Mouse (Mus musculus) ES-E14 (cell line): Measurements from ENCODE around the gene Cpne6. TPM values are rescaled to one million over a fixed set of nuclear protein-coding genes. Genes with fewer than 3 reads are reported as not detected.

ENCODE experiments used
- DNase-seq: peaks from one replicate; pipeline ENCODE4 v3.0.0-alpha.2; 2013; ENCODE audit warnings: low read depth, low spot score
- H3K27ac ChIP-seq: 2 replicates; pipeline ENCODE4 v1.5.1; 2012; ENCODE audit warnings: low read depth, mild to moderate bottlenecking, low read length, moderate library complexity, mixed read lengths; ENCODE audit not compliant: poor library complexity, insufficient read depth, severe bottlenecking
- H3K36me3 ChIP-seq: 2 replicates; pipeline ENCODE4 v1.6.1; 2012; ENCODE audit warnings: mild to moderate bottlenecking, low read length, moderate library complexity, mixed read lengths; ENCODE audit not compliant: control insufficient read depth, poor library complexity, insufficient read depth, severe bottlenecking
- H3K4me1 ChIP-seq, 2 experiments: fragments of 150-350 bp in 1 of 2; sonication (generic) in 1 of 2; 2 replicates each; pipeline ENCODE4 v1.6.1; 2012; ENCODE audit warnings: low read length in 2 of 2, mild to moderate bottlenecking in 1 of 2, mixed read lengths in 1 of 2; ENCODE audit not compliant: control insufficient read depth in 2 of 2, insufficient read depth in 2 of 2, poor library complexity in 1 of 2
- H3K4me3 ChIP-seq, 2 experiments: fragments of 150-350 bp in 1 of 2; sonication (generic) in 1 of 2; 2 replicates each; pipeline ENCODE4 v1.5.1; 2012; ENCODE audit warnings: low read length in 2 of 2, low read depth in 1 of 2, mild to moderate bottlenecking in 1 of 2, mixed read lengths in 1 of 2; ENCODE audit not compliant: insufficient read depth in 1 of 2, poor library complexity in 1 of 2, severe bottlenecking in 1 of 2
- H3K9ac ChIP-seq: 2 replicates; pipeline ENCODE4 v1.6.1; 2012; ENCODE audit warnings: low read depth, mild to moderate bottlenecking, low read length, mixed read lengths; ENCODE audit not compliant: poor library complexity, insufficient read depth, severe bottlenecking
- H3K9me3 ChIP-seq: fragments of 150-350 bp; sonication (generic); 2 replicates; pipeline ENCODE4 v1.6.1; 2012; ENCODE audit warnings: low read depth, mild to moderate bottlenecking, low read length; ENCODE audit not compliant: control insufficient read depth, insufficient read depth
- CHD2 ChIP-seq: IDR thresholded peaks from 2 replicates; pipeline ENCODE4 v1.6.1; 2014; ENCODE audit warnings: mild to moderate bottlenecking, low read depth, low read length, inconsistent platforms
- HCFC1 ChIP-seq: IDR thresholded peaks from 2 replicates; pipeline ENCODE4 v1.6.1; 2012; ENCODE audit warnings: low read length, inconsistent platforms, borderline replicate concordance; ENCODE audit not compliant: insufficient read depth
- MAFK ChIP-seq: IDR thresholded peaks from 2 replicates; pipeline ENCODE4 v1.6.1; 2014; ENCODE audit warnings: mild to moderate bottlenecking, low read depth, low read length, inconsistent platforms; ENCODE audit not compliant: insufficient read depth
- ZC3H11A ChIP-seq: IDR thresholded peaks from 2 replicates; pipeline ENCODE4 v1.6.1; 2012; ENCODE audit warnings: low read depth, mild to moderate bottlenecking, inconsistent platforms, low read length, borderline replicate concordance
- ZNF384 ChIP-seq: IDR thresholded peaks from 2 replicates; pipeline ENCODE4 v1.6.1; 2012; ENCODE audit warnings: low read depth, low read length, inconsistent platforms
- in situ Hi-C, 2 experiments: fragments of 600-800 bp; cut with MboI; formaldehyde crosslinking; loops; one replicate each; pipeline ENCODE4 v1.15.1; 2025; ENCODE audit warnings: low sequenced_read_pairs in 2 of 2, inconsistent platforms in 1 of 2; ENCODE audit not compliant: unreplicated experiment in 2 of 2
- total RNA-seq: library from RNA; depleted of rRNA; stranded (reverse); fragments of 300-350 nt; gene quantifications from 2 replicates; pipeline ENCODE4 v1.2.3, GENCODE M21; 2012

The Cpne6 gene
- total RNA-seq, 1 experiment: not detected

DNA sequence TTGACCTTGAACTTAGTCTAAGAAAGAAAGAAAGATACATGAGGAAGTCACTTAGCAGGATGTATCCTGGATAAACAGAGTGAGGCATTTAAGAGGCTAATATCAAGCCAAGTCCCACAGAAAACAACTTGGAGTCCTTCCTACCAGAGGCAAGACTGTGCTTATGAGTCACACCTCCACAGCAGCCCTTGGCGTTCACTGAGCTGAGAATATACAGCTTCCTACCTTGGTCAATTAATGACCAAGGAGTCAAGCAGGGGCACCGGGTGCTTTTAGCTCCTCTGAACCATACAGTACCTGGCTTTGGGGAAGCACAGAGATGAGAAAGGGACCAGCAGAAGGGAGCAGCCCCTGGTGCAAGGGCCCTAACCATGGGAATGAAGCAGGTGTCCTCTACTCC, 41.2 kb upstream of the Cpne6 start:
- DNase-seq: no peak
- H3K4me3 ChIP-seq: no peak overlapping the region
- H3K4me1 ChIP-seq: peaks cover 2 to 5% of the 10 kb centered on the region in 2 experiments; a peak in 1 of 4 replicates
- no peak for TF ChIP-seq ZNF384
- TF ChIP-seq HCFC1: no peak
- TF ChIP-seq MAFK: no peak
- TF ChIP-seq CHD2: no peak
- TF ChIP-seq ZC3H11A: no peak
- H3K9ac ChIP-seq: no peak overlapping the region
- H3K36me3 ChIP-seq: no peaks in the 10 kb centered on the region
- in situ Hi-C loops: no loop called here
- H3K9me3 ChIP-seq: no peaks in the 10 kb centered on the region
- no peak overlapping the region for H3K27ac ChIP-seq

DNA sequence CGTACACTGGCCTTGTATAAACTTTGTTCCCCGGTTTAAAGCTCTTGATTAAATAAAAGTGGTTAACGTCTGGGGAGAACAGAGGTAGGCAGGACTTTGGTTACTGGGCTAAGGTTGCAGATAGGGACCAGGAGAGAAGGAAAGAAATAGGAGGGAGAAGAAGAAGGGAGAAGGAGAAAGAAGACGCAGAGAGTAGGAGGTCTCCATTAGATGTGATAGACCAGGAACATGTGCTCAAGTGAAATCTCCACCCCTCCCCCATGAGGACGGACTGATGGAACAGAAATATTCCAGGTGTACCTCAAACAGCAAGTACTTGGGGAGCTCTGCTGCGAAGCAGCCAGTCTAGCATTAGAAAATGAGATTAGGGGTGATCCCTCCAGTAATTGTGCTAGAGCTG, 40.4 kb upstream of the Cpne6 start:
- H3K9ac ChIP-seq: no peak overlapping the region
- H3K36me3 ChIP-seq: no peaks in the 10 kb centered on the region
- in situ Hi-C loops: no loop called here
- DNase-seq: no peak
- H3K4me3 ChIP-seq: no peak overlapping the region
- peaks cover 2 to 5% of the 10 kb centered on the region in 2 experiments; a peak in 1 of 4 replicates for H3K4me1 ChIP-seq
- no peak for TF ChIP-seq ZC3H11A
- TF ChIP-seq ZNF384: no peak
- TF ChIP-seq HCFC1: no peak
- no peak for TF ChIP-seq CHD2
- H3K27ac ChIP-seq: no peak overlapping the region
- H3K9me3 ChIP-seq: no peaks in the 10 kb centered on the region

DNA sequence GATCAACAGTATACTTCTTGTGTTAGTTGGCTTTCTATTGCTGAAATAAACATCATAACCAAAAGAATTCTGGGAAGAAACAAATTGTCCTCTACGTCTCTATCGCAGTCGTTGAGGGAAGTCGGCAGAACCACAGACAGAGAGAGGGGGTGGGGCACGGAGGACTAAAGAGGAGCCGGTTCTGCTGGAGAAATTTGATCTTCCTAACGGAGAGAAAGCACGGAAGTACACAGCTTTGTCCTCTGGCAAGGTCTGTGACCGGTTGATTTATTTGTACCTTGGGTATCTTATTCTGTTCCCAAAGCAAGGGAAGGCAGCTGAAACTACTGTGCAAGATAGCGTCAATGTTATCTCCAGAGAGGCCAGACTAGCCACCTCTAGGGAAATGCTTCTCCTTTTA, 39.4 kb upstream of the Cpne6 start:
- Histone ChIP-seq H3K36me3 (no peaks in the 10 kb centered on the region), H3K9me3 (no peaks in the 10 kb centered on the region), H3K27ac (no peak overlapping the region), H3K4me3 (no peak overlapping the region), H3K4me1 (peaks cover 2 to 5% of the 10 kb centered on the region in 2 experiments; a peak in 1 of 4 replicates), H3K9ac (no peak overlapping the region)
- no peak for DNase-seq
- TF ChIP-seq ZC3H11A: no peak
- TF ChIP-seq HCFC1: no peak
- TF ChIP-seq CHD2: no peak
- TF ChIP-seq ZNF384: no peak
- TF ChIP-seq MAFK: no peak
- in situ Hi-C loops: no loop called here

DNA sequence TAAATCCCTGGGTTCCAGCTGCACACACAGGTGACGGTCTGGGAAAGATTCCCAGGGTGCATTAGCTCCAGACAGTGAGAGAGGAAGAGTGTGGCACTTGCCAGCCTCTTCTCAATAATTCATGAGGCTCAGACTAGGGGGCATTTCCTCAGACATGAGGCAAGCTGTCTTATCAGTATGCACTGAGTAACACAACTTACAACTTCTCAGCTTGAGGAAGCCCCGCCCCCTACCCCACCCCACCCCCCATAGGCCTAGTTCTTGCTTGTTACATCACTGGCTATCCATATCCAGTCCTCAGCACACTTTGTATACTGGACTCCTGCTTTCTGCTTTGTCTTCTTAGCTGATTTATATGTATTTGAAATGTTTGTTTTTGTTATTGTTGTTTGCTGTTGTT, 34.6 kb upstream of the Cpne6 start:
- Histone ChIP-seq H3K36me3 (no peaks in the 10 kb centered on the region), H3K4me3 (no peak overlapping the region), H3K9me3 (no peaks in the 10 kb centered on the region), H3K9ac (no peak overlapping the region), H3K4me1 (peaks cover 2 to 7% of the 10 kb centered on the region in 2 experiments; a peak in 1 of 4 replicates), H3K27ac (no peak overlapping the region)
- in situ Hi-C loops: no loop called here
- TF ChIP-seq ZNF384 (no peak), HCFC1 (no peak), MAFK (no peak), CHD2 (no peak), ZC3H11A (no peak)
- DNase-seq: no peak

DNA sequence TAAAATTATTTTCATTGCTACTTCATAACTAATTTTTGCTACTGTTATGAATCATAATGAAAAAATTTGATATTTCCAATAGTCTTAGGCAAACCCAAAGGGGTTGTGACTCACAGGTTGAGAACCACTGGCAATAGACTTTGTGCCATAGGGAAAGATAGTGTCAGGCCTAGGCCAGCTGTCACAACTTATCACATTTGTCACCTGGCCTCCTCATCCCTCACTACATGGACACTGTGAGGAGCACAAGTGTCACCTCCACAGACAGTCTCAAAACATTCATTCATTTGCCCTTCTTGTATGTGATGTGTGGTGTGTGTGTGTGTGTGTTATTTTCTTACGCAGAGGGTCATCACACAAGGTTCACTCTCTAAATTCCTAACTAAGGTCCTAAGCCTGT, 32.8 kb upstream of the Cpne6 start:
- no peak overlapping the region for H3K4me3 ChIP-seq
- TF ChIP-seq ZC3H11A: no peak
- no peak for TF ChIP-seq HCFC1
- TF ChIP-seq CHD2: no peak
- no peak for TF ChIP-seq MAFK
- no peak for TF ChIP-seq ZNF384
- no peak for DNase-seq
- no peaks in the 10 kb centered on the region for H3K36me3 ChIP-seq
- H3K9me3 ChIP-seq: no peaks in the 10 kb centered on the region
- H3K9ac ChIP-seq: no peak overlapping the region
- no peak overlapping the region for H3K27ac ChIP-seq
- H3K4me1 ChIP-seq: peaks cover 0 to 4% of the 10 kb centered on the region in 2 experiments; a peak in 1 of 4 replicates
- in situ Hi-C loops: no loop called here
